Mouse (Mus musculus) spleen, postnatal 36 days (tissue): ENCODE results near the gene Zfp831.

Experiments
- DNase-seq, 2 experiments: peaks; one replicate each; pipeline ENCODE4 v3.0.0; 2022; ENCODE audit warnings: low spot score in 2 of 2, mixed read lengths in 1 of 2

The Zfp831 gene

DNA sequence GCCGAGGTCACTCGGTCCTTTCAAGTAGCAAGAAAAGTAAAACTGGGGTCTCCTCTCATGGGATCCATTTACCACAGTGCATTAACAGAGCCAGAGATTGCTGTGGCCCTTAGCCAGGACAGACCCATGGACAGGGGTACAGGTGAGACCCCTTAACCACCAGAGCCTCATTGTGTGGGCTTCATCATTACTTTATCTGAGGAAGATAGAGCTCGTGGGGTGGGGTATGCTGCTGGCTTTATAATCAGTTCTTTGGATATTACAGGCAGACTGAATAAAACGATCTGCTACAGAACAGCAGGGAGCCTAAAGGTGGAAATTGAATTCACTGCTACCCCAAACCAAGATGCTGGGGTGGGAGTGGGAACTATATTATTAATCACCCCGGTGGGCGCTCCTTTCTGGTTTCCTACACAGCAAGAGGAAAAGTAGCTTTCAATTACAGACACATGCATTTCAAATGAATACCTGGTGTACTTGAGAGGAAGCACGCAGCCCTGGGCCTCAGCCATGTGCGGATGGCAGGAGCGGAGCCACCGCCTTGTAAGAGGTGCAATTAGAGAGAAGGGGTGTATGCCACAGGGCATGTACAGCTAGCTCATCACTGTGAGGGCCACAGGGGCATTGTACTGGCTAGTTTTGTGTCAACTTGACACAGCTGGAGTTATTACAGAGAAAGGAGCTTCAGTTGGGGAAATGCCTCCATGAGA is 83.9 kb downstream of the Zfp831 start:
- DNase-seq: no peak

DNA sequence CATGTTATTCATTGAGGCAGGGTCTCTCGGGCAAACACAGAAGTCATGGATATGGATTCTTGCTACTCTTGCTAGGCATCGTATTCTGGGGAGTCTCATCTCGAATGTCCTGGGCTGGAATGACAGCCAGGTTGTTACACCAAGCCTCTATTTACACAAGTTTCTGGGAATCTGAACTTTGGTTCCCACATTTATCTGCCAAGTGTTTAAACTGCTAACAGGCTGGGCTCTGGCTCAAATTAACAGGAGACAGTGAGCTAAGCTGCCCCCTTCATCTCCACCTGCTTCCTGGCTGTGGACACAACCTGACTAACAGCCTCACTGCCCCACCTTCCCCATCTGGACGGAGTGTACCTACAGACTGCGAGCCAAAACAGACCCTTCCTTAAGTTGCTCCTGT is 88.6 kb downstream of the Zfp831 start:
- DNase-seq: no peak

DNA sequence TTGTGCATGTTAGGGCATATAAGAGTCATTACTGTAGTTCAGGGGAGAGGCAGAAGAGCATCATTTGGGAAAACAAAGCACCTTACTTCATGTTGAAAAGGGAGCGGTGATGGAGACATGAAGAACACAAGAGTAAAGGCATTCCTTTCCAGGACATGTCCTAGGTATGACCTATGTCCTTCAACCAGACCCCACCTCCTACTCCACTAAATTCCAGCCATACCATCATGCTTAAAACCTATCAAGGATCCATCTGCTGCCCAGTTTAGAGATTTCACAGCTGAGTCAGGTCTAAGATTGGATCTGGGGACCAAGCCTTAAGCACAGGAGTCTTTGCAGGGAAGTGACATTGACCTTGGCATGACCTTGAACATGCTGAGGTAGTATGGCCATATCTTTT is 91.9 kb downstream of the Zfp831 start:
- no peak for DNase-seq

- no peak for DNase-seq
Measured at GRCm38 (mm10) chr2:174747182-174747581, 103.8 kb downstream of the Zfp831 start.

- DNase-seq: no peak
Measured at GRCm38 (mm10) chr2:174748381-174748780, 105.0 kb downstream of the Zfp831 start.

GRCm38 (mm10) chr2:174753197-174753596 is 109.9 kb downstream of the Zfp831 start:
- no peak for DNase-seq

- no peak for DNase-seq
Measured at GRCm38 (mm10) chr2:174754231-174754630, 110.9 kb downstream of the Zfp831 start.

GRCm38 (mm10) chr2:174759189-174759588 is 115.9 kb downstream of the Zfp831 start:
- DNase-seq: no peak
